Mouse (Mus musculus) macrophage (primary cell): Measurements from ENCODE around the gene Ambra1. TPM values are rescaled to one million over a fixed set of nuclear protein-coding genes. Genes with fewer than 3 reads are reported as not detected.
"Not testable (repeated sequence)": the region's sequence is repeated elsewhere in the genome, so short reads cannot be mapped to it uniquely, and the experiment has no call there.

ENCODE experiments used
- H3K27ac ChIP-seq: fragments of 350-480 bp; formaldehyde crosslinking; 2 replicates; pipeline ENCODE4 v1.9.0; 2021
- H3K36me3 ChIP-seq: fragments of 350-480 bp; formaldehyde crosslinking; 2 replicates; pipeline ENCODE4 v1.9.0; 2021; ENCODE audit errors: inconsistent target
- H3K4me3 ChIP-seq: fragments of 350-480 bp; formaldehyde crosslinking; 2 replicates; pipeline ENCODE4 v1.9.0; 2021; ENCODE audit errors: inconsistent target
- H3K79me2 ChIP-seq: fragments of 350-480 bp; formaldehyde crosslinking; 2 replicates; pipeline ENCODE4 v1.9.0; 2021; ENCODE audit errors: inconsistent target
- WGBS: methylation state at CpG from one replicate; pipeline ENCODE4 v1.1.7; 2026; ENCODE audit warnings: inconsistent platforms; ENCODE audit not compliant: missing documents; 5-methylcytosine and 5-hydroxymethylcytosine counted together
- polyA plus RNA-seq: library from polyadenylated mRNA; stranded (reverse); fragments of 250-400 nt; gene quantifications from 3 replicates; pipeline ENCODE4 v1.2.4, GENCODE M21; 2018; ENCODE audit warnings: inconsistent platforms

Gene Ambra1
- polyA plus RNA-seq, 1 experiment from 2014 or later, result 25.2 TPM

GRCm38 (mm10) chr2:91714921-91715320, 15.0 kb upstream of the Ambra1 start:
- H3K79me2 ChIP-seq, result peaks cover 4% of the 10 kb centered on the region
- no peak overlapping the region for H3K27ac ChIP-seq
- no peaks in the 10 kb centered on the region for H3K36me3 ChIP-seq
- 100% methylated on average over 1 of the region's 1 CpGs for WGBS
- H3K4me3 ChIP-seq, result no peak overlapping the region

GRCm38 (mm10) chr2:91718276-91718675, 11.7 kb upstream of the Ambra1 start:
- Histone ChIP-seq H3K79me2 (no peaks in the 10 kb centered on the region), H3K36me3 (no peaks in the 10 kb centered on the region), H3K27ac (no peak overlapping the region), H3K4me3 (no peak overlapping the region)
- 88% methylated on average over 6 of the region's 6 CpGs for WGBS

GRCm38 (mm10) chr2:91723382-91723781, 6.6 kb upstream of the Ambra1 start:
- WGBS, result 88% methylated on average over 4 of the region's 4 CpGs
- H3K27ac ChIP-seq, result no peak overlapping the region
- no peak overlapping the region for H3K4me3 ChIP-seq
- H3K36me3 ChIP-seq, result no peaks in the 10 kb centered on the region
- no peaks in the 10 kb centered on the region for H3K79me2 ChIP-seq

GRCm38 (mm10) chr2:91723951-91724350, 6.0 kb upstream of the Ambra1 start:
- no peaks in the 10 kb centered on the region for H3K79me2 ChIP-seq
- H3K4me3 ChIP-seq, result no peak overlapping the region
- no peak overlapping the region for H3K27ac ChIP-seq
- H3K36me3 ChIP-seq, result no peaks in the 10 kb centered on the region

GRCm38 (mm10) chr2:91724716-91725115, 5.2 kb upstream of the Ambra1 start:
- WGBS, result 62% methylated on average over 2 of the region's 2 CpGs
- H3K79me2 ChIP-seq, result no peaks in the 10 kb centered on the region
- no peaks in the 10 kb centered on the region for H3K36me3 ChIP-seq
- H3K4me3 ChIP-seq, result no peak overlapping the region
- peak overlapping the region; percentile 24 for H3K27ac ChIP-seq

- H3K36me3 ChIP-seq, H3K79me2 ChIP-seq, H3K4me3 ChIP-seq: not testable (repeated sequence)
- H3K27ac ChIP-seq, result peak overlapping the region; percentile 56
- 14% methylated on average over 4 of the region's 4 CpGs for WGBS
Observed at GRCm38 (mm10) chr2:91725476-91725875, 4.5 kb upstream of the Ambra1 start.

- no peaks in the 10 kb centered on the region for H3K36me3 ChIP-seq
- no peak overlapping the region for H3K4me3 ChIP-seq
- 51% methylated on average over 3 of the region's 3 CpGs for WGBS
- peaks cover 17% of the 10 kb centered on the region for H3K79me2 ChIP-seq
- peak overlapping the region; percentile 56 for H3K27ac ChIP-seq
Observed at GRCm38 (mm10) chr2:91727011-91727410, 2.9 kb upstream of the Ambra1 start.

DNA sequence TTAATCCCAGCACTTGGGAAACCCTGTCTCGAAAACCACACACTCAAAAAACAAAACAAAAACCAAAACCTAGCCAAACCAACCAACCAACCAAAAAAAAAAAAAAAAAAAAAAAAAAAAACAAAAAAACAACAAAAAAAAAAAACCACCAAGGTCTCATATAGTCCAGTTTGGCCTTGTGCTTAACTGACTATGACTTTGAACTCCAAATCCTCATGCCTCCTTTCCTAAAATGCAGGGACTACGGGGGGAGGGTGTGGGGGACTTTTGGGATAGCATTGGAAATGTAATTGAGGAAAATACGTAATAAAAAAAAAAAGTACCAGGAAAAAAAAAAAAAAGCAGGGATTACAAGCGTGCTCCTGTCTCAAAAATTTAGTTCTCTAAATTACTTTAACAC, 363 bp upstream of the Ambra1 start:
- H3K36me3 ChIP-seq, result no peaks in the 10 kb centered on the region
- WGBS, result 17% methylated on average over 2 of the region's 4 CpGs
- 0 out of 2 replicates have a peak overlapping the region, but pooled peaks have one; percentile 24 for H3K27ac ChIP-seq
- H3K4me3 ChIP-seq, result peak overlapping the region; percentile 86
- peaks cover 42% of the 10 kb centered on the region for H3K79me2 ChIP-seq

DNA sequence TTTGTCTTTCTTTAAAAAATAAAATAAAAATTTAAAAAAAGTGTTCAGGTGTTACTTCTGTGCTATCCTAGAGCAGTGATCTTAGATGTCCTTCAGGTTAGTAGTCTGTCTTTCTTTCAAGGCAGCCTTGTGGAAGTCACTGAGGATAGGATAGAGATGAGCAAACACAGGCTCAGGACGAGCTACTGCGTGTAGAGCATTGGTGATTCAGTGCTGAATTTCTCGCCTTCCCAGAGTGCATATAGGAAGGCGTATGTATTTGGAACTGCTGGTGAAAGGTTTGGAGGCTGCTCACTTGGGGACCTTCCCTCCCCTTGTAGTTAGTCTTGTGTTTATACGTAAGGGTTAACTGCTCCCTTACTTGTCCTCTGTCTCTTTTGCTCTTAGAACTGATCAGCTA, 5.3 kb downstream of the Ambra1 start:
- Histone ChIP-seq H3K36me3 (no peaks in the 10 kb centered on the region), H3K79me2 (peaks cover 99% of the 10 kb centered on the region), H3K4me3 (no peak overlapping the region), H3K27ac (no peak overlapping the region)
- 96% methylated on average over 5 of the region's 5 CpGs for WGBS

DNA sequence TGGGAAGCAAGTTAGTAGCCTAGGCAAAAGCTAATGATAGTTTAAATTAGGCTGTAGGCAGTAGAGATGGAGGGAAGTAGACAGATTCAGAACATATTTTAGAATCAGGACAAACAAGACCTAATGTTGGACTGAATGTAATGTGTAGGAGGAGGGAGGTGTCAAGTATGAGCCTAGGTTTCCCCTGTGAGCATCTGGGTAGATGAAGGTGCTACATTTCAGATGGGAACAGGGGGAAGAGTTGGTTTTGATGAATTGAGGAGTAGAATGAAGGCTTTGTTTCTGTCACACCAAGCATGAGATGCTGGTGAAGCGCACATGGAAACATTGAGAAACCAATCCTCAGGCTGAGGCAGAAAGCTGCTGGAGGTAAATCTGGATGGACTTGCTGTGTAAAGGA, 9.7 kb downstream of the Ambra1 start:
- Histone ChIP-seq H3K36me3 (no peaks in the 10 kb centered on the region), H3K79me2 (peaks cover 100% of the 10 kb centered on the region), H3K27ac (no peak overlapping the region), H3K4me3 (no peak overlapping the region)
- 100% methylated on average over 1 of the region's 1 CpGs for WGBS

- Histone ChIP-seq H3K36me3 (no peaks in the 10 kb centered on the region), H3K79me2 (peaks cover 99% of the 10 kb centered on the region), H3K4me3 (no peak overlapping the region), H3K27ac (no peak overlapping the region)
- WGBS, result 94% methylated on average over 5 of the region's 5 CpGs
Observed at GRCm38 (mm10) chr2:91744686-91745085, 14.8 kb downstream of the Ambra1 start.

GRCm38 (mm10) chr2:91749811-91750261, 19.9 kb downstream of the Ambra1 start:
- WGBS, result 81% methylated on average over 2 of the region's 2 CpGs
- no peak overlapping the region for H3K27ac ChIP-seq

GRCm38 (mm10) chr2:91771921-91772705, 42.2 kb downstream of the Ambra1 start:
- peaks cover 4% of the 10 kb centered on the region; the same call in 1 of the 2 replicates for H3K79me2 ChIP-seq
- H3K36me3 ChIP-seq, result peaks cover 61% of the 10 kb centered on the region
- 92% methylated on average over 17 of the region's 17 CpGs for WGBS

More at GRCm38 (mm10) chr2:91749811-91750261, 19.9 kb downstream of the Ambra1 start:
- peaks cover 99% of the 10 kb centered on the region for H3K79me2 ChIP-seq
- H3K4me3 ChIP-seq, result no peak overlapping the region
- H3K36me3 ChIP-seq, result no peaks in the 10 kb centered on the region

GRCm38 (mm10) chr2:91773309-91773708, 43.4 kb downstream of the Ambra1 start:
- Histone ChIP-seq H3K27ac (no peak overlapping the region), H3K36me3 (peaks cover 53% of the 10 kb centered on the region), H3K4me3 (no peak overlapping the region), H3K79me2 (peaks cover 4% of the 10 kb centered on the region; the same call in 1 of the 2 replicates)
- WGBS, result over 99% methylated on average over 7 of the region's 7 CpGs

More at GRCm38 (mm10) chr2:91771921-91772705, 42.2 kb downstream of the Ambra1 start:
- H3K4me3 ChIP-seq, result no peak overlapping the region
- H3K27ac ChIP-seq, result no peak overlapping the region

GRCm38 (mm10) chr2:91779166-91779565, 49.2 kb downstream of the Ambra1 start:
- 82% methylated on average over 3 of the region's 3 CpGs for WGBS
- Histone ChIP-seq H3K27ac (no peak overlapping the region), H3K79me2 (peaks cover 45% of the 10 kb centered on the region), H3K4me3 (no peak overlapping the region), H3K36me3 (0 out of 2 replicates have a peak, but pooled peaks cover 7% of the 10 kb centered on the region)
